Mouse (Mus musculus): ENCODE data around the gene Cpm. TPM values are rescaled to one million over a fixed set of nuclear protein-coding genes. Genes with fewer than 3 reads are reported as not detected.

Gene Cpm
- total RNA-seq, 1 experiment from 2014 or later: 4.2 TPM

DNA sequence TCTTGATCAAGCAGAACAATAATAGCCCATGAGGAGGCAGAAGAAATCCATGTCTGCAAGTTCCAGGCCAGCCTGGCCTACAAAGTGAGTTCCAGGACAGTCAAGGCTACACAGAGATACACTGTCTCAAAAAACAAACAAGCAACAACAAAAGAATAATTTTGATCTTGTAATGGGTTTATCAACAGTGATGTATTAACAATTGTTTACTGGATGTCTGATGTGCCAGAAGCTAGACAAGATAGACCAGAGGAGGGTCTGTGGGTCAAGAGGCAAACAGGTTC, 35.6 kb downstream of the Cpm start:
- no peak for ATAC-seq (replicated peaks; ENCODE audit: insufficient number of reproducible peaks, low FRiP score, low TSS enrichment, poor library complexity, severe bottlenecking)

DNA sequence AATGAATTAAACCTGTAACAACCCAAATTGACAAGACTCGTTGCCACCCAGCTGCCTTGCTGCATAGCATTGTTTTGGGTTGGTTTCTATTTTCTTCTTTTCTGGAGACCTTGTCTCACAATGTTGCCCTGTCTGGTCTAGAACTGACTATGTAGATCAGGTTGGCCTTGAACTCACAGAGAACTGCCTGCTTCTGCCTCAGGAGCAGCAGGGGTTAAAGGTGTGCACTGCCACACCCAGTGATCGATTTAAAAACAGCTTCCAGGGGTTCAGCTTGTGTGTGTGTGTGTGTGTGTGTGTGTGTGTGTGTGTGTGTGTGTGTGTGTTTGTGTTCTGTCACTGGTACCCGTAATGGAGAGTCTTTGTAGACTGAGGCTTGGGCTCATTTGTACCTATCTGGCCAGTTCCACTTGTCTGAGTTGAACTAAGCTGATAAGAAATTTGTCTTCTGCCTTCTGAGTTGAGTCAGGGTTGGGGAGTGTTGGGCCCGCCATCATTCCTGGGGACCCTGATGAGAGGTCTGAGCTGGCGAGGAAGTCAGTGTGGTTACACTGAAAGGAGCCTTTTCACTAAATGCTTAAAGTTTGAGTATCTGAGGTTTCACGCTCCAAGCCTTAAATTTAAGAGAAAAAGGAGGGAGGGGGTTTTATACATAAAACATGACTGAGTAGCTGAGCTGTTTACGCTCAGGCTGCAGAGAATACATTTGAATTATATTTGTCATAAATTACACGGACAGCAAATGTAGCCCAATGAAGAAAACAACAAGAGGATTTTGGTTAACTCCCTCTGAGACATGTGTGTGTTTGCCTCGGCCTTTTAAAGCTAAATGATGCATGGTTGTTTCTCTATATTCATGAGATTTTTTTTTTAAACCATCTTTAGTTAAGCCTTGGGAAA, 36.3 kb downstream of the Cpm start:
- ATAC-seq (replicated peaks; ENCODE audit: insufficient number of reproducible peaks, low FRiP score, low TSS enrichment, poor library complexity, severe bottlenecking): no peak

DNA sequence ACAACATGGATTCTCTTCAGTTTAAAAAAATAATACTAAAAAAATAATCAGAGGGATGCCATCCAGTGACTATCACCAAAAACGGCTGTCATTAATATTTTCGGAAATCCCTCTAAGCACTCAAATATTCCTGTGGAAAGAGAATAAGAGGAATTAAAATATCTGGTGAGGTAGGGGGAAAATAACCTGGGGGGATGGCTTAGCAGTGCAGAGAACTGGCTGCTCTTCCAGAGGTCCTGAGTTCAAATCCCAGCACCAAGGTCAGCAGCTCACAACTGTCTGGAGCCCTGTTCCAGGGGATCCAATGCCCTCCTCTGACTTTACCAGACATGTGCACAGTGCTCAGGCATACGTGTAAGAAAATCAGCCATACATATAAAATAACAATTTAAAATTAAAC, 37.1 kb downstream of the Cpm start:
- no peak for ATAC-seq (replicated peaks; ENCODE audit: insufficient number of reproducible peaks, low FRiP score, low TSS enrichment, poor library complexity, severe bottlenecking)

DNA sequence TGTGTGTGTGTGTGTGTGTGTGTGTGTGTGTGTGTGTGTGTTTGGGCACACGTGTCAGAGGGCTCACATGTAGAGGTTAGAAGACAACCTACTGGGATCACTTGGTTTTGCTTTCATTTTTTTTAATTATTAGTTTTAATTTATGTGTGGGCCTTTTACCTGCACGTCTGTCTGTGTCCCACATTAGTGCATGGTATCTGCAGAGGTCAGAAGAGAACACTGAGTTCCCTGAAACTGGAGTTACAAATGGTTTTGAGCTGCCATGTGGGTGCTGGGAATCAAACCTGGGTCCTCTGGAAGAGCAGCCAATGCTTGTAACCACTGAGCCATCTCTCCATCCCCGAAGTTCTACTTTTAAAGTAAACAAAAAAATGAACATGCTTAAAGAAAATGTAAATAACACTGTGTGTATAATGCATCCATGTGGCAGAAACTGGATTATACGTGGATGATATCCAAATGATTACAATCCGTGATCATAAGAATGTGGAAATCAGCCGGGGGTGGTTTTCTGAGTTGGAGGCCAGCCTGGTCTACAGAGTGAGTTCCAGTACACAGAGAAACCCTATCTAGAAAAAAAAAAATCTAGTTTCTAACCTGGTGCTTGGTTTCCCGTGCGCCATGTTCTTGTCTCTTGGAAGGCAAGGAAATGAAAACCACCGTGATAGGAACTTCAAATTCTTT, 37.8 kb downstream of the Cpm start:
- no peak for ATAC-seq (replicated peaks; ENCODE audit: insufficient number of reproducible peaks, low FRiP score, low TSS enrichment, poor library complexity, severe bottlenecking)

DNA sequence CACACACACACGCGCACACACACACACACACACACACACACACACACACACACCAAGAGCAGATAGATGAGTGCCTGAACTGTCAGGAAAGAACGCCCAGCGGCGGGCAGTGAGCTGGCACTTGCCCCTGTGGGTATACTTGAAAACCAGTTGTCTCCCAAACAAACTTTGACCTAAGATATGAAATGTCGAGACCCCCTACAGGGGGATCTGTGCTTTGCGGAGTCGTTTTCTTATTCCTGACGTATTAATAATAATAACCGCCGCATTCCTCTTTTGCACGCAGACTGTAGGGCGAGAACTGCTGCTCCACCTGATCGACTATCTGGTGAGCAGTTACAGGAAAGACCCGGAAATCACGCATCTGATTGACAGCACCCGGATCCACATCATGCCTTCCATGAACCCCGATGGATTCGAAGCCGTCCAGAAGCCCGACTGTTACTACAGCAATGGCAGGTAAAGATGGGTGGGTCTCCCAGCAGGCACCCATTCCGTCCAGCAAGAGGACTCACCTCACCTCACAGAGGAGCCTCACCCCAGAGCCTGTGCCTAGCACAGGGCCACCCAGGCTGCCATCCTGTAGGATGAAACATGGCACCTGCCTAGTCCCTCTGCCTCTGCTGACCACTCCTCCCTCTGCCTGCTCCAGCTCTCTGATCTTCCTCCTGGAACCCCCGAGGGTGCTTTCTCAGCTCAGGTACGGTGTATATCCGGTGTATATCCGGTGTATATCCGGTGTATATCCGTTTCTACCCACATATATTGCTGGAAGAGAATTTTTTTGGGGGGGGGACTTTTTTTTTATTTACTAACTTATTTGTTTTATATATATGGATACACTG, 38.6 kb downstream of the Cpm start:
- no peak for ATAC-seq (replicated peaks; ENCODE audit: insufficient number of reproducible peaks, low FRiP score, low TSS enrichment, poor library complexity, severe bottlenecking)

DNA sequence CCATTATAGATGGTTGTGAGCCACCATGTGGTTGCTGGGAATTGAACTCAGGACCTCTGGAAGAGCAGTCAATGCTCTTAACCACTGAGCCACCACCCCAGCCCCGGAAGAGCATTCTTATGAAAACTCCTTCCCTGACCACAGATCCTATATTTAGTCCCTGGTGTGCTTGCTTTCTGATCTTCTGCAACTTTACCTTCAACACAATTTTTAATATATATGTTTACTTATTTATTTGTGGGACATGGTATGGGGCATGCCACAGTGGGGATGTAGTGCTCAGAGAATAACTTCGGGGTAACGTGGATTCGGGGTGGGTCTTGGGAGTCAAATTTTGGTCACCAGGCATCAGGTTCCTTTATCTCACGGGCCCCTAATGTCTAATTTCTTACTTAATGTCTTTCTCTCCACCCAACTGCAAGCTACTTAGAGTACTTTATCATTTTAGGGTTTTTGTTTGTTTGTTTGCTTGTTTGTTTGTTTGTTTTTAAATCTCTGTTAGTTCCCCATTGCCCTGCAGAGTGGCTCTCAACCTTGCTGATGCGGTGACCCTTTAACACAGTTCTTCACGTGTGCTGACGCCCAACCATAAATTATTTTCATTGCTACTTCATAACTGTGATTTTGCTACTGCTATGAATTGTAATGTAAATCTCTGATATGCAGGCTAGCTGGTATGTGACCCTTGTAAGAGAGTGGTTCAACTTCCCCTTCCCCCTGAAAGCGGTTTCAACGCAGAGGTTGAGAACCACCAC, 39.4 kb downstream of the Cpm start:
- ATAC-seq (replicated peaks; ENCODE audit: insufficient number of reproducible peaks, low FRiP score, low TSS enrichment, poor library complexity, severe bottlenecking): no peak

DNA sequence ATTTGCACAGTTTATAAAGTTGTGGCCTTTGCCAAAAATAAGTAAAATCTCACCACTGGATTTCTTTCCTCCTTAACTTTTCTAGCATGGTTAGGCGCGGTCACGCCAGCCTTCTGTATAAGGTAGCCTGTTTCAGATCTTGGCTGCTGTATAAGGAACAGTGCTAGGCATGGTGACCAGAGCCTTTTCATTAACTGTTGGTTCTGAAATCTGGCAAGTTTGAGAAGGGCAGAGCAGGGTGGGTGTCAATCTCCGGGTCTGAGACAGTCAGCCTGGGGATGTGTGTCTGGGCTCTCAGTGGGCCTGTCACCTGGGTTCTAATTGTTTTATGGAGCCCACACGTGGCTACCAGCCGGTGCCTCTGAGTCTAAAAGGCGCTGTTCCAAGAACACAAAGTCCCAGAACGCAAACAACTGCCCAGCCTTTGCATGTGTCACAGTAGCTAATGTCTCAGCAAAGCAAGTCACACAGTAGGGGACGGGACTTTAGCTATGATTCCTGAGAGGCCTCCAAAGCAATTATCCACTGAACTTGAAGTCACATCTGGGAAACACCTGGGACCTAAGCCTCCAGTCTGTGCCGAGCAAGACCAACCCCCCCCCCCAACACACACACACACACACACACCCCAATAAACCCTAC, 40.3 kb downstream of the Cpm start:
- ATAC-seq (replicated peaks; ENCODE audit: insufficient number of reproducible peaks, low FRiP score, low TSS enrichment, poor library complexity, severe bottlenecking): no peak

DNA sequence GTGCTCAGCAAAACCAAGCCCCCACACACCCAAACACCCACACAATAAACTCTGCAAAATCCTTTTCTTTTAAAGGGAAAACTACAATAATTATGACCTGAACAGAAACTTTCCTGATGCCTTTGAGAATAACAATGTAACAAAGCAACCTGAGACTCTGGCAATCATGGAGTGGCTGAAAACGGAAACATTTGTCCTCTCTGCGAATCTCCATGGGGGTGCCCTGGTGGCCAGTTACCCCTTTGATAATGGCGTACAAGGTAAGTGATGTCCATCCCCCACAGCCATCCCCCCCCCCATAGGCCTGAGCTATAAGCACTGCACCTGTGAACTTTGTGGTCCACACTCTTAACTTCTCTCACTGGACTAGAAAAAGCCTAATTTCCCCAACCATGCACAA, 40.8 kb downstream of the Cpm start:
- no peak for ATAC-seq (replicated peaks; ENCODE audit: insufficient number of reproducible peaks, low FRiP score, low TSS enrichment, poor library complexity, severe bottlenecking)

DNA sequence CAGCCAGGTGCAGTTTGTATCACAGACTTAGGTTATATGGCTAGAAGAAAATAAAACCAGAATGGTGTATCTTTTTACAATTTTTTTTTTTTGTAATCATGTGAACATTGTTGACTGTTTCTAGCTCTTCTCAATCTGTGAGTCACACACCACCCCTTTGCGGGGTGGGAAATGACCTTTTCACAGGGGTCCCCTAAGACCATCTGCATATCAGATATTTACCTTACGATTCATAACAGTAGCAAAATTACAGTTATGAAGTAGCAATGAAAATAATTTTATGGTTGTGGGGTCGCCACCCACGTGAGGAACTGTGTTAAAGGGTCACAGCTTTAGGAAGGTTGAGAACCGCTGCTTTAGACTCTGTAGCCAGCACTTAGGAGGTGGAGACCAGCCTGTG, 41.5 kb downstream of the Cpm start:
- ATAC-seq (replicated peaks; ENCODE audit: insufficient number of reproducible peaks, low FRiP score, low TSS enrichment, poor library complexity, severe bottlenecking): no peak

DNA sequence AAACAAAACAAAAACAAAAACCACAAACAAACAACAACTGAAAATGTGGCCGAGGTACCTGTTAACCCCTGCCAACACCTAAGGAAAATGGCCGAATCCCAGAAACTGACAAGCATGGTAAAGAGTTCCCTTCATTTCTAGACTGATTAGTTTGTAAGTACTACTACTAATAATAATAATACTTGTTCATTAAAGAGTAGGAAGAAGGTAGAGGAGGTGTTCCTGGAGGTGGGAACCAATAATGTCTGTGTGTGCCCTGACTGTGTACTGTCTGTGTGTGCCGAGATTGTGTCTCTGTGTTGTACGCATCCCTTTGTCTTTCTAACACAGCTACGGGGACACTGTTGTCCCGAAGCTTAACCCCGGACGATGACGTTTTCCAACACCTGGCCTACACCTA, 42.0 kb downstream of the Cpm start:
- no peak for ATAC-seq (replicated peaks; ENCODE audit: insufficient number of reproducible peaks, low FRiP score, low TSS enrichment, poor library complexity, severe bottlenecking)

DNA sequence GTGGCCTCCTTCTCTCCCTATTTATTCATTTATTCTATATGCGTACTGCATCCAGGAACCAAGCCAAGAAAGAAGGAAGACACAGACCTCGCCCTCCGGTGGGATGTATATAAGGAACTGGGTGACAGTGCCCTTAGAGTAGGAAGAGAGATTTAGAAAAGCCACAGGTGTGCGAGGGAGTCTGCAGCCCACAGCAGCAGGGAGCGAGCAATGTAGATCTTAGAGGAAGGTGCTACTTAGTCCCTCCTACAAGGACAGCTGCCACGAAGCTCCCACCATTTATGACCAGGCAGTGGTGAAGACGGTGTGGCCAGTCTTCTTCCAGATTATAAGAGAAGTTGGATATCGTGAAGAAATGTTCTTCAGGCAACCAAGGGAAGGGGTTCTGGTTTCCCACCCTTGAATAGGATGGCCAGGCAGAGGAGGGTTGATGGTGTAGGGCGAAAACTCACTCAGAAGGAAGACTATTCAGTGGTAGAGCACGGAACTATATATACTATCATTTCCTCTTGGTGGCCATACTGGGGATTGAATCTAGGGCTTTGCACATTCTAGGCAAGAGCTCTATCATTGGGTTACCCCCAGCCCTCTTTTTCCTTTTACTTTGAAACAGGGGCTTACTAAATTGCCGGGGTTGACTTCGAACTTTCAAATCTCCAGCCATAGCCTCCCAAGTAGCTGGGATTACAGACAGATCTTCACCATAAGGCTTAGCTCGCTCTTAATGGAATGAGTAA, 42.8 kb downstream of the Cpm start:
- no peak for ATAC-seq (replicated peaks; ENCODE audit: insufficient number of reproducible peaks, low FRiP score, low TSS enrichment, poor library complexity, severe bottlenecking)

DNA sequence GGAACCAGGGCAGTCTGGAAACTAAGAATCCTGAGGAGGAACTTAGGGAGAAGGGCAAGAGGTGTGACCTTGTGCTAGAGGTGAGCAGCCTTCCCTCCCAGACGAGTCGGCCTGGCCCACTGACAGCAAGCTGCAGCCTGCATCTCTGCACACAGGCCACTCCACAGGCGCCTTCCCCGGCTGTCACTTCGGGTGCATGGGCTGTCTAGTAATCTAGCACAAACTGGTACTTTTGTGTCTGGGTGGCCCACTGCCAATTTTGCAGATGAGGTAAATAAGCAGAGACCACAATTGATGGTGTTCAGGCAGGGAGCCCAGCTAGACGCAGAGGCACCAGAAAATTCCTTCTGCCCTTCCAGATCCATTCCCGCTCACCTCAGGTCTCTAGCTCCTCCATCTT, 43.4 kb downstream of the Cpm start:
- ATAC-seq (replicated peaks; ENCODE audit: insufficient number of reproducible peaks, low FRiP score, low TSS enrichment, poor library complexity, severe bottlenecking): no peak

DNA sequence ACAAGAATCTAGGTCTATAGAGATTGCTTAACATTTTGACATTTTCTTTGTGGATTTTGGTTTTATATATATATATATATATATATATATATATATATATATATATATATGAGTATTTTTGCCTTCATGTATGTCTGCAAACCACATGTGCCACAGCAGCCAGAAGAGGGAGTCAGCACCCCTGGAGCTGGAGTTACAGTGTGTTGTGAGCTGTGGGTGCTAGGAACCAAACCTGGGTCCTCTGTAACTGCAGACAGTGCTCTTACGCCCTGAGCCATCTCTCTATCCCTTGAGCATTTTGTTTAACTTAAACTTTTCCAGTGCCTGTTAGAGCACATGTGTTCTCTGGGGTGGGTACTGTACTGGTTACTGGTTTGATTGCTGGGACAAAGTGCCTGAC, 44.6 kb downstream of the Cpm start:
- 0 out of 2 replicates have a peak, but pooled peaks have one; percentile 8 for ATAC-seq (replicated peaks; ENCODE audit: insufficient number of reproducible peaks, low FRiP score, low TSS enrichment, poor library complexity, severe bottlenecking)

DNA sequence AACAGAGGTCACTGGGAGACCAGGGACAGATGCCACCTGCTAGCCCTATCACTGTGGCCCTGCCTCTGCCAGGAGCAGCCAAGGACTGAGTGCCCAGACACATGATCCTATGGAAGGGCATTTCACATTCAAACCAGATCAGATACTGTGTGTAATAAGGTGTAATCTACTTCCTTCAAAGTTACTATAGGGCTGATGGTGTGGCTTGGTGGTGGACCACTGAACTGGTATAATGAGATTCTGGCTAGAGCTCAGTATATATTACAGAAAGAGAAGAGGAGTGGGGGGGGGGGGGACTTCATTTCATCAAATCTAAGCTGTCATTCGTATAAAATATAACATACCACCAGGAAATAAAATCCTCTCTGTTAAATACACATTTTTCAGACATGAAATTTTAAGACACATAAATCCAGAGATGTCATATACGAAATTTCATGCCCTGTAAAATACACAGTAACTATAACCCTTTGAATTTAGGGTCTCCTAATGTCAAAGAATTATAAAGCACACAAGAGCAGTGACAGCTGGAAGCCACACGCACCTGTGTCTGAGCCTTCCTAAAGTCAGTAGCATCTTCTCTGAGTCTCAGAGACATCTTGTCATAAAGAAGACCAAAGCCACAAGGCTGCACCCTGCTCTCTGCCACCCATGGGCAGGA, 45.2 kb downstream of the Cpm start:
- no peak for ATAC-seq (replicated peaks; ENCODE audit: insufficient number of reproducible peaks, low FRiP score, low TSS enrichment, poor library complexity, severe bottlenecking)

DNA sequence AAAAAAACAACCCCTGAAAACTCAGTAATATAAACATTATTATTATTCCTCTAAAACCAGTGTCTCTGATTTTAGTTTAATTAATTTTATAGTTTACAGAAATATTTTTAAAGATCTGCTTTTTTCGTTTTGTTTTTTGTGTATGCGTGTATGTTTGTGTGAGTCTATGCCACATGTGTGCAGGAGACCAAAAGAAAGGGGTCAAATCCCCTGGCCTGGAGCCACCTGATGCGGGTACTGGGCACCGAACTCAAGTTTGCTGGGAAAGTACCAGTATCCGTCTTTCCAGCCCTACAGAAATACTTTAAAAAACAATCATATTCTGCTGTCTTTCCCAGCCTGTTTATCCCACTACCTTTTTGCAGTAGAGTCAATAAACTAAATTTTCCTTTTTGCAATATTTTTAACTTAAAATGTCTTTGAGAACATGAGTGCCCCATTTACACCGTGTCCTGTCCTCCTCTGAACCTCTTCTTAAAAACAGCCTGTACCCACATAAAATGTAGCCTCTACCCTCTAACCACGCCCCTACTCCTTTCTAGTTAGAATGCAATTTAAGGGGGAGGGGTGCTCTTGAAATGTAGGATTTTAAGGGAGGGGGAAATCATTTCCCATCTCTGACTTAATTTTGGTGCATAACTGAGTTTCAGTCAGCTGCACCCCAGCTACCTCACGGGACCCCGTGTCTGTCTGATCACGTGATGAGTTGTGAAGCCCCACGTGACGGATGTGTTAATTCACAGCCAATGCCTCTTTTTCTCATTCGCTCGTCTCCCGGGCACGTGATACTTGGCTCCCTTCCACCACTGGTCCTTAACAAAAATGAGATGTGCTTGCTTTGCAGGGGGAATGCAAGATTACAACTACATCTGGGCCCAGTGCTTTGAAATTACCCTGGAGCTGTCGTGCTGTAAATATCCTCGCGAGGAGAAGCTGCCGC, 46.1 kb downstream of the Cpm start:
- ATAC-seq (replicated peaks; ENCODE audit: insufficient number of reproducible peaks, low FRiP score, low TSS enrichment, poor library complexity, severe bottlenecking): peak; percentile 33; the same call in 1 of the 2 replicates

DNA sequence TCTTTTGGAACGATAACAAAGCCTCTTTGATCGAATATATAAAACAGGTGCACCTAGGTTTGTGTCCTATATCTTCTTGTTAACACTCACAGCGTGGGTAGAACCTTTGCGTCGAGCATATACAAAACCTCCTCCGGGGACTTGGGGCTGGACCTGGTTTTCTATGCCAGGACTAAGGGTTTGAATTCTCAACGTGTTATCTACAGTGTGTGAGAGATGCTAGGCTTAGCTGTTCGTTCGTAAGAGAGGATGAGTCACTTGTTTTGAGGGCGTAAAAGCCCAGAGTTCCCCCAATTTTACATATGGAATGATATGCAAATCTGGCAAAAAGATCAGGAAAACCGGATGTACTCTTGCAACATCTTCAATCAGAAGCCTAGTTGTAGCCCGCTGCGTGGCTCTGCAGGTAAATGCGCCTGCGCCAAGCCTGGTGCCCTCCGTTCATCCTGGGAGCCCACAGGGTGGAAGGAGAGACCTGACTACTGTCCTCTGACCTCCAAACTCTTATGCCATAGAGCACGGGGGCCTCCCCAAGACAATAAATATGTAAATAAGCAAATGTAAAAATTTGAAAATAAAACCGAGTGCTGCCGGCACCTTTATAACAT, 46.8 kb downstream of the Cpm start:
- no peak for ATAC-seq (replicated peaks; ENCODE audit: insufficient number of reproducible peaks, low FRiP score, low TSS enrichment, poor library complexity, severe bottlenecking)

Measured in monocyte, adult 5-6 weeks (primary cell).